Mouse (Mus musculus) regulatory T cell (primary cell): ENCODE data around the gene Nprl2.

Experiments
- in situ Hi-C: fragments of 300-600 bp; cut with MboI, MseI; formaldehyde crosslinking; loops from one replicate; pipeline ENCODE4 v1.15.1; 2025; ENCODE audit warnings: high pct_unique_total_duplicates

The Nprl2 gene

DNA sequence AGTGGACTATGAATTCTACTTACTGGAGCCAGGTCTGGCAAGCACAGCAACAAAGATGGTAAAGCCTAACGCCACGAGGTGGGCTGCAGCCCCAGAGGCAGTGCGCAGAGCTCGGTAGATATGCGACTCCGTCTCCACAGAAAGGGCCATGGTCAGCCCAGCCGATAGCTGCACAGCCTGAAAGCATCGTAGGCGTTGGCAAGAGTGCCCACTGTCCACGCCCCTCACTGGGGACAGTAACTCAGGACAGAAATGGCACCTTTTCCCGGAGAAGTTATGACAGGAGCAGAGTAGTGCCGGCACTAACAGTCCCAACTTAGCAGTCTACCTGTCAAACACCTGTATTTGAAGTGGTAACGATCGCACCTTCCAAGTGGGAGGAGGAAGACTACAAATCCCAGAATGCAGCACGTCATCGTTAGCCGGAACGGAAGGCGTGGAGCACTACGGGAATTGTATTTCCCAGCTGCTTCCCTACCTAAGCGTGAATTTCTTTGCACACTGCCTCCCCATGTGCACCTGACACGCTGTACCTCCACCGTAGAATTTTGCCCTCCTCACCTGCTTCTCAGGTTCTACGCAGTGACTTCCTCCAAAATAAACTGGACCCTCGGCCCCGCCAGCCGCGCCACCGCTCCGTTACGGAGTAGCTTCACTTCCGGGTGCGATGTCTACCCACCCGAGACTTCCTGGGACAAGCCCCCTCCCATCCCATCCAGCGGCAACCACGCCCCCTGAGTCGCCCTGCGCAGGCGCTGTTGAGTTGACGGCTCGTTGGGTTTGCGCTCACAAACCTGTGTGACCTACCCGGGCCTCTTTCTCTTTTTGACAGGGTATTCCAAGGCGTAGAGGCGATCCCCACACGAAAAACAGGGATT lies at the start of gene Nprl2, which contains the start of gene Cyb561d2:
Gene Nprl2, plus strand, starts transcription at position 753 of the 878 bp plus-strand sequence.
Gene Cyb561d2, minus strand, starts transcription at position 720 of the 878 bp plus-strand sequence.
- in situ Hi-C loops: loop anchor here (10.0 kb wide), 1 partner anchor 1177 kb away; the partner anchor contains the start of gene Dusp7

DNA sequence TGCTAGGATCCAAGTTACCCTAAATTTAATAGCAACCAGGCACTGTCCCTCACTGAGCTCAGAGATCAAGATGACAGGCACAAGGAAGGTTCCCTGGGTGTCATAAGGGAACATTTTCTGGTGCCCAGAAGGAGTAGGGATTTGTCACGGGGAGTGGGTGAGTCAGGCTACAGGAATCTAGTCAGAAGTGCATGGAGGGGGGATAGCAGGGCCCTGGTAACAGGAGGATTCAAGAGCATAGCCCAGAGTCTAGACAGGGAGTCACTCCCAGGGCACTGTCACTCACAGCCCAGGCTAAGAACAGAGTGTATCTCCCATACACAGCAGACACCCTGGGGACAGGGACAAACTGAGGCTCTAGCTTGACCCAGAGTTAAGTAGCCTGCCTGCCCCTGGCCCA lies 48.5 kb upstream of the Nprl2 start:
- in situ Hi-C loops: no loop called here

DNA sequence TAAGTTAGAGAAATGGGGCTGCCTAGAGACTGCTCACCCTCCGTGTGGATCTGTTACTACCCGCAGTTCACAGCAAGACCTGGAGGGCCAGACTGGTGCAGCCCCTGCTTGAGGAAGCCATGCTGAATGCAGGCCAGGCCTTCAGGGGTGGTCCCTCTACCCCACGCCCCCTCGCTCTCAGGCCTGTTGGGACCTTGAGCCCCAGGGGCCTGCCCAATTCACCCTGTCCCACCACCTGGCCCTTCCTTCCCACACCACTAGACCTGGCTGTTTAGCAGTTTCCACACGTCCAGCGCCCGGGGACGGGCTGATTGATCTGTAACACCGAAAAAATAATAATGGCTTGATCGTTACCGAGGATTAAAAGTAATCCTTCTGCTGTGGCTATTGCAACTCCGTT lies 47.8 kb upstream of the Nprl2 start:
- in situ Hi-C loops: no loop called here

DNA sequence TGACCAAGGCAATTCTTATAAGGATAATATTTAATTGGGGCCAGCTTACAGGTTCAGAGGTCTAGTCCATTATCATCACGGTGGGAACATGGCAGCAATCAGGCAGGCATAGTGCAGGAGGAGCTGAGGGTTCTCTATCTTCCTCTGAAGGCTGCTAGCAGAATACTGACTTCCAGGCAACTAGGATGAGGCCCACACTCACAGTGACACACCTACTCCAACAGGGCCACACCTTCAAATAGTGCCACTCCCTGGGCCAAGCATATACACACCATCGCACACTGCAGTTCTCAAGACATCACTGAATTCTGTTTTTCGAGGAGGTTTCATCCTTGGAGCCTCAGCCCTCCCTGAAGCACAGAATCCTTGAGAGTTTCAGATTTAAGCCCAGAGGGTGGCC lies 45.7 kb upstream of the Nprl2 start:
- in situ Hi-C loops: no loop called here

DNA sequence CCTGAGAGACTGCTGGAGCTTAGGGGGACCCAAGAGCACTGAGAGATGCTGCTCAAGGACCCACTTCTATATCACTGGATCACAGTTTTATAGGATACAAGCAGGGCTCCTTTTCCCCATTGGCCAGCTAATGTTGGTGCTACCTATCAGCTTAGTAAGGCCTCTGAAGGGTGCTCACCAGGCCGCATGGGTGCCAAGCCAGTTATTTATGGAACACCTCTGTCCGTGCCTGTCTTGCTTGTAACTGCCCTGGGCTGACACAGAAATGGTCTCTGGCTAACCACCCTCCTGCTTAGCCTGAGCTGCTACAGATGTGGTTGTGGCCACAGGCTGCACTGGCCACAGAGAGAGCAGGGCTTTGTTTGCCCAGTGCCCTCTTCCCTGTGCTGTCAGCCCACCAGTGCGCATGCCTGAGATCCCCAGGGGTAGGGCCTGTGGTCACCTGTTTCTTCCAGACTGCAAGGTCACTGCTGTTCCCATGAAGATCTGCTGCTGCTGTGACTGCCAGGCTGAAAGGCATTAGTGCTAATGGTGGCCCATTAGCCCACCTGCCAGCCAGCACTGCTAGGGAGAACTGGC lies 41.2 kb upstream of the Nprl2 start:
- in situ Hi-C loops: no loop called here

DNA sequence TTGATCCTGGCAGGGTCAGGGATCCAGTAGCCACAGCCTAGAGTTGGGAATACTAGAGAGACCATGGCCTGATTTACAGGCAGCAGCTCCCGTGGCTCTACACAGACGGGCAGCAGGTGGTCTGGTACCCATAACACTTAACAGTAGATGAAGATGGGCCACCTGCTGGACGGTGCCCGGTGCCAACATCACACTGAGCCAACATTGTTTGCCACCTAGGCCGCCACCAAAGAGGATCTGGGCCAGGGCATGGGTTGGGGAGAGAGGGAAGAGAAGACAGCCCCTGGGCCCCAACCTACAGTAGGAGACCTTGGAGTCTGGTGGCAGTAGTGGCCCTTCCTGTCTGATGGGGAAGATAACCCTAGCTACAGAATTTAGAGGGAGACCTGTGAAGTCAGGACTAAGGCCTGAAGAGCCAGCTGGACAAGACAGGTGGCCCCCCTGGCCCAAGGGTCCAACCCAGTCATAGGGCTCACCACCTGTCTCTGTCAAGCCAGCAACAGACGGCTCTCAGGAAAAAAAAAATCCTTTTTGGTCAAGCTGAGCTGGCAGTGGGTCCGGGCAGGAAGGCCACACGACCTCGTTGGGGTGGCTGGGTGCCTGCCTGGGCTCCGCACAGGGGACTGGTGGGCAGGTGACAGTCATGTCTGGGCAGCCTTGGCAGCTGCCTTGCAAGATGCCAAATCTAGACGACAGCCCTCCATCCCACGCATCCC lies 39.7 kb upstream of the Nprl2 start:
- in situ Hi-C loops: no loop called here

DNA sequence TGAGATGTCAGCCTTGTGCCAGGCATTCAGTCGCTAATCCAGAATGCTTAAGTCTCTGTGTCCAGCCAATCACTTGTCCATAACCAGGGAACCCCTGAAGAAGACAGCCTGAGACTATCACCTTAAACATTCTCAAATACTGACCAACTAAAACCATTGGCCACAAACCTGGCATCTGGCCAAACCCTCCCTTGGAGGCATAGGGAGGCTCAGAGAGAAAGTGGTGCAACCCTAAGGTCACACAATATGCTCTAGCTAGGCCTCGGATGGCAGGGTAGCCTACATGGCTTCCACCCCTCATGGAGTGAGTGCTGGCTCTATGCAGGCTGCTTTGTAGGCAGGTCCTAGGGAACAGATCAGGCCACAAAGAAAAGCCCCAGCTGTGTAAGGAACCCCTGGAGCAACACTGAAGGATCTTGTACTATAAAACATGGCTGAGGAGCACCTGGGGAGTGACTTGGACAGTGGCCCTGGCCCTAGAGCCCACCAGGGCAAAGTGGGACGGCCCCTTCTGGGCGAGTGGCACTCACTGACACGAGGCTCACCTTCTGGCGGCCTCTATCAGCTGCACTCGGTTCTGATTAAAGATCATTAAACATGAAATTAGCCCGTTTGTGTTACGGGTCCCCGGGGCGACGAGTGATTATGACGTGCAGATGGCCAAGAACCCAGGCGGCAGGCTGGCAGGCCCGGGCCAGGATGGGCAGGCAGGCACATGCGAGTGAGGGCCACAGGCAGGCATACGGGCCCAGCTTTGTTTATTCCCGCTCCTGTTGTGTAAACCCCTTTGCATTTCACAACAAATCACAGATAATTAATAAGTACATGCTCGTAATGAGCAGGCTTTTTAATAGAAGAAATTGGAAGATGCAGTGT lies 37.1 kb upstream of the Nprl2 start:
- in situ Hi-C loops: no loop called here

DNA sequence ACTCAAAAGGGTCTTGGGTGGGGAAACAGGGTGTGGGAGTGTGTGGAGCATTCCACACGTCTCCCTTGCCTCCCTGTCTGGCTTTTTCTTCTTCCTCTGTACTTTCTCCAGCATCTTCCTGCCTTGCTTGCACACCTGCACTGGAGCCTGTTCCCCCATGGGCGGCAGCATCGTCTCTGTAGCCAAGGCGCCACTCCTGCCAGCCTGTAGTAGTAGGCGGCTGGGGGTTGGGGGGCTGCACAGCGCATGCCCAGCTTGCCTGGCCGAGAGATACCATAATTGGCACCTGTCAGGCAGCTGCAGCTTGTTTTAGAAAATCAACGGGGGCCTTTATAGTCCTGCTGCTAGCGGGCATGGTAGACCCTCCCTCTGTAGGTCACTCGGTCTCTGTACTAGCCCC lies 33.8 kb upstream of the Nprl2 start:
- in situ Hi-C loops: no loop called here

DNA sequence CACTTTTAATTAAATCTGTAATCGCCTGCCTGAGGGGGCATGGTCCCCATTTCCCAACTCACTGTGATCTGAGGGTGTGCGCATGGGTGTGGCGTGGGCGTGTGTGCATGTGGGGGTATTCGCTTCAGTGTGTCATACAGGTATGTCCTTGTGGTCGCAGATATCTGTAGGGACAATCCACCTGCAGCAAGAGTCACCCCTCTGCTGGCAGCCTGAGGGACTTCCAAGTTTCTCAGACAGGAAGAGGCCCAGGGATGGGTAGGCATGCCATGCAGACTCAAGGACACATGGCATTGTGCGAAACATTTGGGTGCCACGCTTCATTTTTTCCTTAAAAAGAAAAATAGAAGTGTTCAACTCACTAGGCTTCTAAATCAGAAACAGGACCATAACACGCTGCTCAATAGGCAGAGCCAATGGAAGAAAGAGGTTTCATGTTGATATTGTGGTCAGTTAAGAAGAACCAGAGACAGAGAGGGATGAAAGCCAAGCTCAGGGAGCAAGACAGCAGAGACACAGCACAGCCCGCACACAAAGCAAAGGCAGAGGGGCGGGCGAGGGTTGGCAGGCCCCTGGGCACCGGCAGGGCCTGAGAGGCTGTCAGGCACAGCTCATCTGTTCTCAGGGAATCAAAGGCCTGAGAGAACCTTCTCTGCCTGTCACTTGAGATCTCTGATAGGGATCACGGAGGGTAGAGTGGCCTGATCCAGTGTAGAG lies 31.5 kb upstream of the Nprl2 start:
- in situ Hi-C loops: loop anchor here (5.0 kb wide), 1 partner anchor 153 kb away; no protein-coding TSS in a partner anchor

DNA sequence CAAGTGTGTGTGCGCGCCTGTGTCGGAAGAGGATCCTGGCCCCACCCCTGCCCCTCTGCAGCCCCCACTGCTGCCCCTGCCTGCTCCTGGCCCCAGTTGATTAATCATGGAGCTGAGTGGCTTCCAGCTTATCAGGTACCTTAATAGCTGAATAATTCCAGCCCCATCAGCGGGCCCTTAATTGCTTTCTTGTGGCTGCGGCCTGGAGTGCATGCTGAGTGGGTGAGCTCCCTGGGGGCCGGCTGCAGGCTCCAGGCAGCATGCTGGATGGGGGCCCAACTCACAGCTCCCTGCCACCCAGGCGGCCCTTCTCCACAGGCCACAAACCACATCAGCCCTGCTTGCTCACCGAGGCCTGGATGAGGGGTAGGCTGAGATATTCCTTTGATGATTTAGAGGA lies 30.6 kb upstream of the Nprl2 start:
- in situ Hi-C loops: loop anchor here (5.0 kb wide), 1 partner anchor 154 kb away; no protein-coding TSS in a partner anchor

DNA sequence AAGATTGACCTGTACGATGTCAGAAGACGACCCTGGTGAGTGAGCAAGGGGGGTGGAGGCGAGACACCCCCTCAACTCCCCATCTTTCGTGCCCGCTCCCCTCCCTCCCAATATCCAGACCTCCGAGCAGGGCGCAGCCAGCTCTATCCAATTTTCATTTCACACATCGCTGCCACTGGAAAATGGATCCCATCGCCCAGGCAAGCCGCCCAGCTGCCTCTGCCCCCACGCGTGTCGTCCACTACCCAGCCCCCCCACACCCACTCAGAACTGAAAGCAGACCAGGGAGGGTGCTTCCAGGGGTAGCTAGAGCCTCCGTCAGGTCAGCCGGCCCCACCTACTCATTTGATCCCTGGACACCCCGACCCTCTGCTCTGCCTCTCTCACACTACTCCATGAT lies 29.7 kb upstream of the Nprl2 start:
- in situ Hi-C loops: loop anchor here (5.0 kb wide), 1 partner anchor 155 kb away; no protein-coding TSS in a partner anchor

DNA sequence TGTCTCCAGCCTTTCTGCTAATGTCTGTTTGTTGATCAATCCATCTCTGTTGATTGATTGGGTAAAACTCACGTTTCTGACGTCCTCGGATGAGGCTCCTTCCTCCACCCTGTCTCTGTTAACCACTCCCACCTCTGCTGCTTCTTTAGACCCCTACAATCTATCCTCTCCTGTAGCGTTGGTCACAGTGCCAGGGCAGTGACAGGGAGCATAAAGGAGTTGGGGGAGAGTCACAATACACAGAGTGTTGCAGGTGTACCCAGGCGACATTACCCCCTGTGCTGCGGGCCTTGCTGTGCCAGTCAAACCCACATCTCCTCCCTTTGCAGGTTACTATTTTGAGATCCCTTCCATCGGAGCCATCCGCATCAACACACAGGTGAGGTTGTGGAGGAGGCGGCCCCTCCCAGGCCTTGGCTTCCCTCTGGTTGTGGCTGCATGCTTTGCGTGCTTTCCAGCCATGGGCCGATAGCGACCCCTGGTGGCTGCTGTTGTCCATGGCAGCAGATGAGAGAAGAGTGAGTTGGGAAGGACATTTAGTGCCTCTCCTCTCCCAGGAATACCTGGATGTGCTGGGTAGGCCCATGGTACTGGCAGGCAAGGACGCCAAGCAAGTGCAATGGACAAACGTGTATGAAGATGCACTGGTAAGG lies 27.6 kb upstream of the Nprl2 start:
- in situ Hi-C loops: loop anchor here (5.0 kb wide), 1 partner anchor 157 kb away; no protein-coding TSS in a partner anchor

DNA sequence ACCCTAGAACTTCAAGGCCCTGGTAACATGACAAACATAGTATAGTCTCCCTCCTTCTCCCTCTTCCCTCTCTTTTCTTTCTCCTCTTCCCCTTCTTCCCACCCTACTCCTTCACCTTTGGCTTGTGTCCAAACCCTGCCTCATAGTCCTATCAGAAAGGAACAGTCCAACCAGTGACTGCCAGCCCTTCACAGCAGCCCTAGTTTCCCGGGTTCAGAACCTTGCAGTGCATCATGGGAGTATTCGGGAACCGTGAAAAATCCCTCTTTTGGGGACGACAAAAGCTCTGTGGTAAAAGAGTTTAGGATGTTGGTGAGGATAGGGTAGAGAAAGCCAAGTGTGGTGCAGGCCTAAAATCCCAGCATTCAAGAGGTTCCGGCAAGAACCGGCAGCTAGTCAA lies 21.7 kb upstream of the Nprl2 start:
- in situ Hi-C loops: no loop called here

DNA sequence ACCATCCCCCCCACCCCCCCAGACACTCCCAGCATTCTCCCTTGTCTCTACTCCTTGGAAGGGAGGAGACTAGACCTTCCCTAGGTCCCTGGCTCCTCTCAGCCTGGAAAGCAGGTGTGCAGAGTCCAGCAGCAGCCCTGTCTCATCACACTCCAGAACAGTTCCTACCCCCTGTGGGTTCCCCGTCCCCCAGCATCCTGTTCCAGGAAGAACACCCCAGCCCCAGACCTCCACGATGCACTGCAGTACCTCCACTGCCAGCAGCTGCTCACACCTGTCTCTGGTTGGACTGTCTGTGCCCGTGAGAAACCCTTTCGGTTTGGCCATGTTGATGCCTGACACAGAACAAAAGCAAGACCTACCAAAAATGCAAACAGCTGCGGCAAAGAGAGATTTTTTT lies 20.8 kb upstream of the Nprl2 start:
- in situ Hi-C loops: no loop called here

DNA sequence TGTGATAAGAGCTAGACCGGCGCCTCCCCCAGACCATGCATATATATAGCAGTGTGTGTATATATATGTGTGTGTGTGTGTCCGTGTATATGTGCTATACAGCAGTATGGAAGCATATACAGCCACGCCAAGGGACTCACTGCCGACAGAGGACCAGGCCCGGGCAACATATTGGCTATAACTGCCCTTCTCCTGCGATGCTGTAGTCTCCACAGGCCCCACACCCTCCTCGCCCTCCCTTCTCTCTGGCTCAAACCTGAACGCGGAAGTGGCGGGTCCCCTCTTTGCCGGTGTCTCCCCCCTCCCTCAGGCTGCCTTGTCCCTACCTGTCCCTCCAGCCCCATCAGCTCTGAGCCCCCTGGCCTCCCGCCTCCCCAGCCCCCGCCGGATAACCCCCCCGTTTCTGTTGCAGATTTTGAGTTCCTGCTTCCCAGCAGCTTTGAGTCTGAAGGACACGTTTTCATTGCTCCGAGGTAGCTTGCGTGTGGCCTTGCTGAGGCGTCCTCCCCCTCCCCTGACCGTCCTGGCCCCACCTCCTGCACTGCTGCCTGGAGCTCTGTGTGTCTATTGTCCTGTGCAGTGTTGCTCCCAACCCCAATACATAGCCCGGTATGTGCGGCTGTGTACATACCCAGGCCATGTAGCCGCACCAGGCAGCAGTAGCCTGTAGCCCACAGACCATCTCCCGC lies 20.2 kb upstream of the Nprl2 start:
- in situ Hi-C loops: no loop called here

DNA sequence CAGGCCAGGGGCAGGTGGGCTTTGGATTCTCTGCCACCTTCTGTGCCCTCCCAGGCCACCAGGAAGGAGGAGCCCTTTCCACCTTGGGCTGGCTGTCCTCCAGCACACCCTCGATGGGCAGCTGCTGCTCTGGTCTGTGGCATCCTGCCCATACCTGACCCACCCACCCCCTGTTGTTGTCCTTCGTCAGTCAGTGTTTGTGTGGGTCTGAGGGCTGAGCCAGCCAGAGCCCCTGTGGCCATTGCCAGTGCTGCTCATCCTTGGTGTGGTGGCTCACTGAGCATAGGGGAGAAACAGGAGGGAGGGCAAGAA lies 19.7 kb upstream of the Nprl2 start:
- in situ Hi-C loops: no loop called here

DNA sequence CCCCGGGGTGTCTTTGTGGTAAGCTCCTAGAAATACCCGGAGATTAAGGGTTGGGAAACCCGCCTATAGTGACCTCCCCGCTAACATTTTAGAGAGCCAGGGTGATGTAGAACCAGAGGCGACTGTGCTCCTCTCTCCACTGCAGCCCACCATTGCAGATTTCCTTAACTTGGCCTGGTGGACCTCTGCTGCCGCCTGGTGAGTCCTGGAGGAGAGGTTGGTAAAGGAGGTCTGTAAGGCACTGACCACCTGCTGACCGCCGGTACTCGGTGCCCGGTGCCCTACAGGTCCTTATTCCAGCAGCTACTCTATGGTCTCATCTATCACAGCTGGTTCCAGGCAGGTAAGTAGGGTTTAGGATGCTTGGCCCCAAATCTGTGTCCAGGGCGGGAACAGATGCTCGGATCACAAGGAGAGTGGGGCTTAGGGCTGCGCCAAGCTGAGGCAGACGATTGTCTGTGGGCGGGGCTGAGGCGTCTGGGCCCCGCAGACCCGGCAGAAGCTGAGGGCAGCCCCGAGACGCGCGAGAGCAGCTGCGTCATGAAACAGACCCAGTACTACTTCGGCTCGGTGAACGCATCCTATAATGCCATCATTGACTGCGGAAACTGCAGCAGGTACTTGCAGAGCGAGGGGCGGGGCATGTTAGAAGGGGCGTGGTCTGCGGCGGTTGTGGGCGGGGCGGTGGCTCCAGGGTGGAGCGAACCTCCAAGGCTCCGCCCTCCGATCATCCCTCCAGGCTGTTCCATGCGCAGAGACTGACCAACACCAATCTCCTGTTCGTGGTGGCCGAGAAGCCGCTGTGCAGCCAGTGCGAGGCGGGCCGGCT lies 15.6 kb upstream of the Nprl2 start:
- in situ Hi-C loops: no loop called here

DNA sequence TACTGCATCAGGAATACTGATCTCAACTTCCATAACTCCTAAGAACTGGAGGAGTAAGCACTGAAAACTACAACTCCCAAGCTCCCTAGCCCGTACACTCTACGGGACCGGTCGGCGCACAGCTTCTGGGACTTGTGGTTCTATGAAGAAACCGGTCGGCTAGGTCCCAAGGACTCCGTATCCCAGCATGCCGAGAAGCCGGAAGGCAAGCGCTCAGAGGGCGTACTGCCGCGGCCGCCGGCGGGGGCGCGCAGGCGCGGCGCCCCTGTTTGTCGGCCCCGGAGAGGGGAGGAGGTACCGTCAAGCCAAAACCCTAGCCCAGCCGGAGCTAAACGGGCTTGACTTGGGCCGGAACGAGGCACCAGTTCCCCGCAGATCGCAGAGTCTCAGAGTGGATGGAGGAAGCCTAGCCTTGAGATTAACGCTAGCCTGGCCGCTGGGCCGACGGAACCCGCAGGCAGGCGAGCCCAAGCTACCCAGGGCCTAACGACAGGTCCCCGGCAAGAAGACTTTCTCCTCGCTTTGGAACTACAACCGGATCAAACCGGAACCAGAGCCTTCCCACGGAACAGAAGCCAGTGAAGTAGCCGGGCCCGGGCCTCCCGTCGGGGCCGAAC lies 8.1 kb upstream of the Nprl2 start, which contains the start of gene Tmem115:
Gene Tmem115, plus strand, starts transcription at position 155 of the 617 bp plus-strand sequence.
- in situ Hi-C loops: no loop called here
